Mouse (Mus musculus): ENCODE measurements around the gene Pop7. TPM values are rescaled to one million over a fixed set of nuclear protein-coding genes. Genes with fewer than 3 reads are reported as not detected.

The Pop7 gene
- total RNA-seq, 2 experiments from 2014 or later, result 8.9 to 10.8 TPM

DNA sequence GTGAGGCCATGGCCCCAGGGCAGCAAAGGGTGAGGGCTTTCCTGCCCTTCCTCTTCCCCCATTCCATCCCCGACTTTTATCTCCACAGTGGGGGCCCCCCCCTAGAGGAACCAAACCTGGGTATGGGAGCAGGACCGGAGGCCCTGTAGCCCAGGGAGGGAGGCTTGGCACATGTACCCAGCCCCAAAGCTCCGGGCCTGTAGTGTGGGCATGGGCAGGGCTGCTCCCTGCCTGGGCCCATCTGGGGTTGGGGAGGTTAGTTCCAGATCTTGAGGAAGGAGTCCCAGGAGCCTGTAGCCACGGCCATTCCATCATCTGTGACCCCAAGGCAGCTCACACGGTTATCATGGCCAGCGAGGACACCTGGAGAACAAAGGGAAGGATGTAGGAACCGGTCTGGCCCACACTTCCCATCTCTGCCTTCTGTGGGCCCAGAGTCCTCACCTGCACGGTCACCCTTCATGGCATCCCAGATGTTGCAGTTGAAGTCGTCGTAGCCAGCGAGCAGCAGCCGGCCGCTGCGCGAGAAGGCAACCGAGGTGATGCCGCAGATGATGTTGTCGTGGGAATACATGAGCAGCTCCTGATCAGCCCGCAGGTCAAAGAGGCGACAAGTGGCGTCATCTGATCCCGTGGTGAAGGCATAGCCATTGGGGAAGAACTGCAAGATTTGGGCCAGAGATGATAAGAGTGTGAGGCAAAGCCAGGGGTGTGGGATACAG is 26.1 kb upstream of the Pop7 start:
- no peak for DNase-seq (ENCODE audit: low spot score)

- DNase-seq (ENCODE audit: low spot score), result no peak
These were observed 25.1 kb upstream of the Pop7 start for GRCm38 (mm10) chr5:137527413-137527812.

GRCm38 (mm10) chr5:137526192-137526936 is 24.0 kb upstream of the Pop7 start:
- DNase-seq (ENCODE audit: low spot score), result no peak

DNA sequence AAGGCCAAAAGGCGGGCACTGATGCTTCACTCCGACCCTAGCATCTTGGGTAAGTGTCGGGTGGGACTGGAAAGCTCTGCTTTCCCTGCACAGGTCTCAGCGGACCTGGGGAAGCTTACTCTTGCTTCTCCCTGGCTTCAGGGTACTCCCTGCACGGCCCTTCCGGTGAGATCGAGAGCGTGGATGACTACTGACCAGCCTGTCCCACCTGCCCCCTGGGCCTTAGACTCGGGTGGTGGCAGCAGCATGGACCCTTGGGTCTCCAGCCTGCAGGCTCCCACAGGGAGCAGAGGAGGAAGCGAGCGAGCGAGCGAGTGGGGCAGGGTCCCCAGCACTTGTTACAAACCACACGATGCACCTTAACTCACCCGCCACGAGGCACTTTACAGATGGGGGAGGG is 23.2 kb upstream of the Pop7 start:
- DNase-seq (ENCODE audit: low spot score), result no peak

DNA sequence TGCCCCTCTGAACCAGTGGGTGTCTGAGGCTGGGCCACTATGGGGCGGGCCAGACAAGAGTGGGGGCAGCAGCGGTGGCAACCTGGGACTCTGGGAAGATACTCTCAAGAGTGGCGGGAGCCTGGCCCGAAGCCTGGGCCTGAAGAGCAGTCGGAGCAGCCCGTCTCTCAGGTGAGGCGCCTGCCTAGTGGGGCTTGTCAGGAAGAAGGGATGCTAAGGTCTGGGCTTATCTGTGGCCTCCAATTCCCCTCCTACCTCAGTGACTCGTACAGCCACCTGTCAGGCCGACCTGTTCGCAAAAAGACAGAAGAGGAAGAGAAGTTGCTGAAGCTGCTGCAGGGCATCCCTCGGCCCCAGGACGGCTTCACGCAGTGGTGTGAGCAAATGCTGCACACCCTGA is 22.4 kb upstream of the Pop7 start:
- no peak for DNase-seq (ENCODE audit: low spot score)

DNA sequence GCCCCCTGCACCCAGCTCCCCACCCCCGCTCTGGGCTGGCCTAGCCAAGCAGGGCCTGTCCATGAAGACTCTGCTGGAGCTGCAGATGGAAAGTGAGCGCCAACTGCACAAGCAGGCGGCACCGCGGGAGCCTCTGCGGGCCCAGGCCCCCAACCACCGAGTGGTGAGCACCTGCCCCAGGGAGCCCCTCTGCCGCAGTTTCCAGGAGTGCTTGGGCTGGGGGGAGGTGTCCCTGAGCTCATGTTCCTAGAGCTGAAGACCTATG is 21.9 kb upstream of the Pop7 start:
- DNase-seq (ENCODE audit: low spot score), result peak; percentile 2

DNA sequence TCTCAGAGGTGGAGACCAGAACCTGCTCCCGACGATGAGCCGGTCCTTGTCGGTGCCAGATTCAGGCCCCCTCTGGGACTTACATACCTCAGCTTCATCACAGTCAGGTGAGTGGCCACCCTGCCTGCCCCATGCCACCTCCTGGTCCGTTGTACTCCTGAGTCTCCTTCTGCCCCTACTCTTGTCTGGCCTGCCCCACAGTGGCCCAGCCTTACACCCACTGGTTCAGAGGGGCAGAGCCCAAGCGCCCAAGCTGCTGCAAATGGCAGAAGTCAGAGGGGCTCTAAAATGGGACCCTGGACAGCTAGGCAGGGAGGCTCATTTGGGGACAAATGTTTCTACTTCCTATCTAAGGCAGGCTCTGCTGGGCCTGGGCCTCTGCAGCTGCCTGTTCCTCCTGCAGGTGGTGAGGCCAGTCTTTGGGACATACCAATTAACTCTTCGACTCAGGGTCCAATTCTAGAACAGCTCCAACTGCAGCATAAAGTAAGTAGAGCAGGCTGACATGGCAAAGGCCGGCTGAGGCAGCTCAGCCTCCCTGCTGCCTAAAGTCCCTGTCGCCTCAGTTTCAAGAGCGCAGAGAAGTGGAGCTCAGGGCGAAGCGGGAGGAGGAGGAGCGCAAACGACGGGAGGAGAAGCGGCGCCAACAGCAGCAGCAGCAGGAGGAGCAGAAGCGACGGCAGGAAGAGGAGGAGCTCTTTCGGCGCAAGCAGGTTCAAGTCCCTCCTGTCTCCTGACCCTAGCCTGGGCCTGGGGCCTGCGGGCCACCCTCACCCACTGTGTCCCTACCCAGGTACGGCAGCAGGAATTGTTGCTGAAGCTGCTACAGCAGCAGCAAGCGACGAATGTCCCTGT is 21.3 kb upstream of the Pop7 start:
- peak; percentile 0 for DNase-seq (ENCODE audit: low spot score)

GRCm38 (mm10) chr5:137522711-137523110 is 20.4 kb upstream of the Pop7 start:
- peak; percentile 0 for DNase-seq (ENCODE audit: low spot score)

GRCm38 (mm10) chr5:137521861-137522260 is 19.5 kb upstream of the Pop7 start:
- no peak for DNase-seq (ENCODE audit: low spot score)

GRCm38 (mm10) chr5:137519691-137520550 is 17.6 kb upstream of the Pop7 start:
- DNase-seq (ENCODE audit: low spot score), result no peak

- DNase-seq (ENCODE audit: low spot score), result peak; percentile 20
These were observed 16.1 kb upstream of the Pop7 start, which contains the start of gene Gigyf1 for GRCm38 (mm10) chr5:137518436-137518835. TSS of gene Gigyf1 (plus strand) at chr5:137518548.

GRCm38 (mm10) chr5:137514811-137515210 is 12.5 kb upstream of the Pop7 start:
- DNase-seq (ENCODE audit: low spot score), result no peak

DNA sequence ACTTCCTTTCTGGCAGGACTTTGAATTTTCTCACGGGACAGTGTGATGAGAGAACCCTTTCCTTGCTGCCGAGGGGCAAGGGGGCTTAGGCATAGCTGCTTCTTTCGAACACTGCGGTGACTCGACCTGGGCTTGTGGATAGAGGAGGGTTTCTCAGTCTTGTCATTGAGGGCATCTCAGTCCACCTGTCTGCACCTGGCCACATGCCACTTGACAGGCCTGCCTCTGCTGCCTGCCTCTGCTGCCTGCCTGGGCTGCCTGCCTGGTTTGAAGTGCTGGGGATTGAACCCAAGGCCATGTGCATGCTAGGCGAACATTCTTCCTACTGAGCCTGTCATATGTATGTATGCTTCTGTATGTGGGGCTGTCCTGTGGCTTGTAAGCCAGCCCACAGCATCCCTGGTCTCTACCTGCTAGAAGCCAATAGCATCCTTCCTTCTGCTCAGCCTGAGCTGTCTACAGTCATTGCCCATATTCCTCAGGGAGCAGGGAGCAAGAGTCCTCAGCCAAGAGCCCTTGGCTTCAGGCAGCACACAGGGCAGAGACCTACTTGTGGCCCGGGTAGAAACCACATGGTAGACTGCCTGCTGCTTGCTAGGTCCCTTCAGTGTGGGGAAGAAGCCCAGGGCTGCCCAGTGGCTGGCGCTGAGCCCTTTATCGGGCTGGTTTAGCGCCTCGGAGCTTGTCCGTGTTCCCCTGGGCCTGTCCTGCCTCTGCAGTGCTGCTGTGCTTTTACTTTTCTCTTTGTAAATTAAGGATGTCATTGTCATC is 11.8 kb upstream of the Pop7 start:
- DNase-seq (ENCODE audit: low spot score), result no peak

DNA sequence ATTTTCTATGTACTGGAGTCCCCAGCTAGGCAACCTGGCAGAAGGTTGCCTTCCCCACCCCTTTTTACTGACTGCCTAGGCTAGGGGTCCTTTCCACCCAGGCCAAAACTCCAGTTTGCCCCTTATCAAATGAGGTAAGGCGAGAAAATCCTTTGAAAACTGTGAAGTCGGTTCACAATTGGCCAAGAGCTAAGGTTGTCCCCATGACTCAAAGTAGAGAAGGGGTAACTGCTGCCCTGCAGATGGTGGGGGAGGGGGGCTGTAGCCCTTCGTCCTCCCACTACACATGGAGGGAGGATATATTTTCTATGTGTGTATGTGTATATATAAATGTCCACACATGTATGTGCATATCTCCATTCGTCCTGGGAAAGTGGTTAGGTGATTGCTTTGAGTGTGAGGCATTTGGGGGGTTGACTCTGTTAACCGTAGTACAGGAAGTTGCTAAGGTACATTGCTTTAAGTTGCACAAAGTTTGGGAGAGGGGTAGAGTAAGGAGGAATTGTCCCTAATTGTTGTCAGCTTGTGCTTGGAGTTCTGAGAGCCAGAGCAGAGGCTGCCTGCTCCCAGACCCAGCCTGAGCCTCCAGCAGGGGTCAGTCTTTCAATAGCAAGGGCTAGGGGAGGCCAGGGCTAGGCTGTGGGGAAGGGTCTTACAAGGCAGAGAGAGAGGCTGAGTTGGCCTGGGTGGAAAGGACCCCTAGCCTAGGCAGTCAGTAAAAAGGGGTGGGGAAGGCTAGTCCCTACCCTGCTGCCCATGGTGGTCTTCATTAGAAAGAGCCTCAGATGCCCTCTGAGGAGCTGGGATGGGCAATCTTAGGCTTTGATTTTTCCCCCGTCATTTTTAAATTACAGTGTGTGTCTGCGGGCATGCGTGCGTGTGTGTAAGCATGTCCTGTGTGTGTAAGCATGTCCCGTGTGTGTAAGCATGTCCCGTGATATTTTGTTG is 10.8 kb upstream of the Pop7 start:
- no peak for DNase-seq (ENCODE audit: low spot score)

DNA sequence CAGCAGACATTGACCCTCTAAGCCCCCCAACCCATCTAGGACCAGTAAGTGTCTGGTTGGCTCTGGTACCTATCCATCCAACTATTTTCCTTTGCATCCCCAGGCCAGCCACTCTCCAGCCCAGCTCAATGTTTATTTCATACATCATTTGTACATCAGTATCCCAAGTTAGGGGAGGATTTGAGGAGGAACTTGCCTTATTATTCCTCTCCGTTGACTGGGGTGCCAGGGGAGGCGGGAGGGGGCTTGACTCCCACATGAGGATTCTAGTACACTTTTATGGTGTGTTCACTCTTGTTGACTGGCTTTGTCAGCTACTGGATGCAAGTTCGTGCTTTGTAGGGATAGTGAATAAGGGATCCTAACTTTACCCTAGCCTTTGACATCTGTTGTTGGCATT is 9.4 kb upstream of the Pop7 start:
- DNase-seq (ENCODE audit: low spot score), result no peak

DNA sequence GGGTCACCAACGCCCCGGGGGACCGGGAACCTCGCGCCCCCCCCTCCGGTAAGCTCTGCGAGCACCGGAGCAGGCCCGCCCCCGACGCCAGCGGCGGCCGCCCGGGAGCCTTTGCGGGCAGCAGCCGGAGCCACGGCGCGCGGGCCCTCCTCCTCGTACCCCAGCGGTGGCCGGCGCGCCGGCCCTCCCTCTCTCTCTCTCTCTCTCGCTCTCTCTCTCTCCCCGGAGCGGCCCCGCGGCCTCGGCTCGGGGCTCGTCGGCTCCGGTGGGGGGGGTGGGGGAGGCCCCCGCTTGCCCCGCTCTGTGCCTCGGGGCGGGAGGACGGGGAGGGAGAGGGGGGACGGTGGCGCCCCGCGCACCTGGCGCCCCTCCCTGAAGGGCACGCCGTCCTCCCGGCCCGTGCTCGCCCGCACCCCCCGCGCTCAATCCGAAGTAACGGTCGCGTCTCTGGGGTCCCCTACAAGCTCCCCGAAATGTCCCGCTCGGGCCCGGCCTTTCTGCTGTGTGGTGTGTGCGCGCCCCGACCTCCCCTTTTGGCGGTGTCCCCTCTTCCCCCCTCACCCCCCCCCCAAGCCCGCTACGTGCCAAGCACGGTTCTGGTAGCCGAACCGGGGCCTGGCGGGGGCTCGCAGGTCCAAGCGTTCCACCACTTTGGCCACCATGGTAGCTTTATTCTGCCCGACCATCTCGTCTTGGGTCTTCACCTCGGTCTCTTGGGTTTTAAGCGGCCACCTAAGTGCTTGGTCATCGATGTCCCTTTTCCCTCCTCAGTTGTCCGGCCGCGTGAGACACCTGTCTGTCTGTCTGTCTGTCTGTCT is 8.5 kb upstream of the Pop7 start:
- no peak for DNase-seq (ENCODE audit: low spot score)

GRCm38 (mm10) chr5:137510014-137510501 is 7.7 kb upstream of the Pop7 start:
- DNase-seq (ENCODE audit: low spot score), result peak; percentile 76

GRCm38 (mm10) chr5:137504041-137504440 is 1.7 kb upstream of the Pop7 start:
- no peak for DNase-seq (ENCODE audit: low spot score)

Measured in gastrocnemius, adult 18-20 months (tissue).